Mouse (Mus musculus) layer of hippocampus, adult 9-10 months (tissue): ENCODE data around the gene Prnd.

Experiments
- DNase-seq: peaks from one replicate; pipeline ENCODE4 v3.0.0; 2022; ENCODE audit warnings: low spot score

The Prnd gene

DNA sequence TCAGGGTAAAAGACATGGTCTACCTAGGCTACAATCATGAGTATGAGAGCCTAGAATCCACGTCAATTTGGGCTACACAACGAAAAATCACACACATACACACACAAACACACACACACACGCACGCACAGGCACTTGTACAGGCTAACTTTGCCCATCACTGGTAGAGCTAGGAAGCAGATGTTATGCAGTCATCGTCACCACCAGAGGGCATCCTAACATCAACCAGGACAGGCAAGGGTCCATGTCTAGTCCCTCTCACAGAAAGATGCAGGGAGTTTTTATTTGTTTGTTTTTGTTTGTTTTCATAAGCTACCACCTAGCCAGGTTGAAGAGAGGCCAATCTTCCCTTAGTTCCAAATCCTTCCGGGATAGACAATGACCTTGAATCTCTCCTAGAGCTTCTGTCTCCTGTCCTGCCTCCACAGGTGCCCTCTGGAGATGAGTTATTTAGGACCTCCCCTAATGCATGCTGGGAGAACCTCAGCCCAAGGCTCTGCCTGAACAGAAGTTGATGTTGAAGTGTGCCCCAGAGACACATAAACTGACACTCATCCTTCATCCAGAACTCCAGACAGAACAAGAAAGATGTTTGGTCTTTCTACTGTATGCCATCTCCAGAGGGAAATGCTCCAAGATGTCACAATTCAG, 32.0 kb downstream of the Prnd start:
- DNase-seq, result peak; percentile 70

GRCm38 (mm10) chr2:131987950-131988349, 37.3 kb downstream of the Prnd start:
- DNase-seq, result no peak

DNA sequence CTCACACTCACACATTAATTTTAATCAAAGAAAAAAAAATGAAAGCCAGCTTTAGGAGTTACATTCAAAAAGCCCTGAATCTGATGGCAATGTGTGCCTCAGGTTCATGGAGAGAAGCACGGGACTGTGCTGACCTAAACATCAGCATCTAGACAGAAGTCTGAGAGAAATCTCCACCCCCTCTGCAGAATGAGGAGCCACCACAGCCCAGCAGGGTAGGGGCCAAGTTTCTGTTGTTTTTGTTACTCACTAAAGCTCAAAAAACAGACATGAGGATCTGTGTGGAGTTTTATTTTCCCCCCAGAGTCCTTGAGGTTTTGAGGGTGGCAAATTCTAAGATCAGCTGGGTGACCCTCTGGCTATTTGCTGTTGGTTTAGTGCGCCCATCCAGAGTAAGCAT, 37.9 kb downstream of the Prnd start:
- DNase-seq, result no peak

- DNase-seq, result no peak
Observed at GRCm38 (mm10) chr2:131992487-131992886, 41.8 kb downstream of the Prnd start.

GRCm38 (mm10) chr2:131993151-131993550, 42.5 kb downstream of the Prnd start:
- DNase-seq, result no peak

- DNase-seq, result no peak
Observed at GRCm38 (mm10) chr2:131993563-131994088, 43.0 kb downstream of the Prnd start.

DNA sequence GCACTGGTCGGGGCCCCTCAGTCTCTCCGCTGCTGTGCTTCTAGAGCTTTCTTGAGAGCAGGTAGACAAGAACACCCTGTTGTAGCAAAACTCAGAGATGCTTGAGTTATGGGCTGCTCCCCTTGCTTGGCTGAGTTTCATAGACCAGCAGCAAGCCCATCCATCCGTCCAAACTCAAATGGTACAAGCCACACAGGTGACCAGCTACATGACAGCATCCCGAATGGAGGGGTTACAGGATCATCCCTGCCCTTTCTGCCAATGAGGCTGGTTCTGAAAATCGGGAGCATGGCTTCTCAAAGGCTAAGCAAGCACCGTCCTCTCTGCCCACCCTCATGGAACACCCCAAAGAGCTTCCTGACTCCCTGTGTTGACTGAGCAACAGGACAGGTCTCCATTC, 44.3 kb downstream of the Prnd start:
- DNase-seq, result no peak

DNA sequence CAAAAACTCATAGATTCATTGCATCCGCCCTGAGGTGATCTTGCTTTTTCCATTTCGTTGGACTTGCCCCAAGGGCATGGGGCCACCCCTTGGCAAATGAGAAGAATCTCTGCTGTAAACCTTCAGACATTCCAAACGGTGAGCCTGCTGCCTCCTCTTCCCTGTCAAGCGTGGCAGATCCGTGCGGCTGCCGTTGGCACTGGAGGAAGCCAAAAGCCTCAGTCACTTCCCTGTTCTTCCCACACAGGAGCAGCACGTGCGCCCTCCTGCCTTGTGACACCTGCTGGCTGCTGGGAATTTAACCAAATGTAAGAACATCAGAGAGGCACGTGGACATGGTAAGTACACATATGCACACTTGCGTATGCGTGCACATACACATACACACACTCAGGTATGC, 45.1 kb downstream of the Prnd start:
- no peak for DNase-seq

GRCm38 (mm10) chr2:131996369-131996768, 45.7 kb downstream of the Prnd start:
- DNase-seq, result no peak

GRCm38 (mm10) chr2:131997356-131997755, 46.7 kb downstream of the Prnd start:
- DNase-seq, result no peak

DNA sequence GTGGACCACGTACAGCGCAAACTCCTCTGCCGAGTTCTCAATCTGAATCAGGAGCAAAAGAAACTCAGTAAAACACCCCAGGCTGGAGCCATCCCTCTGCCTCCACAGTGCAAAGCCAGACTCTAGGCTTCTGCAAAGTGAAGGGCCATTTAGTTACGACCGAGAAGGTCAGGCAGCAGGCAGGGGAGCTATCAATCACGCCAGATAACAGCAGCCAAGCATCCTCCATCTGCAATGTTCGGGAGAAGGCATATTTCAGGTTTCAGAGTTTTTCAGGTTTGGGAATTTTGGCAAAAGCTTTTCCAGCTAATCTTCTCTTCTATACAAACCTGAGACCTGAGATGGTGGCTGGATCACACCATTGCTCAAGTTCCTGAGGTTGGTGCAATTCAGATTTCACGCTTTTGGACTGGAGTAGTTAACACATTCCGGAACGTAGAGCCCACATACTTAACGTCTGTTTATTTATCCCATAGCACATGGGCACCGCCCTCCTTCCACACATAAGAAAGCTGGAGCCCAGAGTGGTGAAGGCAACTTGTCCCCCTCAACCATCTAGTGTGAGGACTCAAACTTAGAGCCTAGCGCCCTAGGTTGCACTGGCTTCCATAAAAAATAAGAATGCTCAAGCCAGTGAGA, 51.2 kb downstream of the Prnd start:
- no peak for DNase-seq

GRCm38 (mm10) chr2:132003916-132004315, 53.3 kb downstream of the Prnd start:
- no peak for DNase-seq

- no peak for DNase-seq
Observed at GRCm38 (mm10) chr2:132004495-132005136, 54.0 kb downstream of the Prnd start.

- no peak for DNase-seq
Observed at GRCm38 (mm10) chr2:132005445-132005844, 54.8 kb downstream of the Prnd start.
